ENCODE assay signal across 9 mouse cellular contexts in genomic region chr4:53594204-53594603, GRCm38 (mm10). TPM values are rescaled to one million over a fixed set of nuclear protein-coding genes. Genes with fewer than 3 reads are reported as not detected.
A peak's percentile ranks its signal among the peaks of the same experiment; 100 is the strongest.
DNase-seq lines count a peak whose midpoint lies in the region; ATAC-seq lines count a peak whose summit lies in the region.
"Had no signal": no experiment of that assay in that cellular context is flagged by ENCODE, and none has a peak within 500 bp of the region (broad histone marks: within the 10 kb centered on the region; RNA-seq: fewer than 3 reads in every experiment).

No protein-coding gene starts in this region.

- H3K9ac ChIP-seq in kidney, embryonic 15.5 days, result no peak overlapping the region
- no peak overlapping the region for H3K9ac ChIP-seq in embryonic facial prominence, embryonic 14.5 days (ENCODE audit: low read depth, low read length)
- no peak overlapping the region for H3K9ac ChIP-seq in heart, embryonic 13.5 days

- 22% methylated on average over 4 of the region's 4 CpGs for WGBS in kidney, embryonic 15.5 days
- WGBS in embryonic facial prominence, embryonic 14.5 days, result 25% methylated on average over 4 of the region's 4 CpGs
- WGBS in heart, embryonic 13.5 days, result 21% methylated on average over 4 of the region's 4 CpGs

- no peak overlapping the region for H3K4me3 ChIP-seq in kidney, embryonic 15.5 days (replicated peaks)
- no peak overlapping the region for H3K4me3 ChIP-seq in embryonic facial prominence, embryonic 14.5 days (ENCODE audit: low read depth, low read length)
- H3K4me3 ChIP-seq in heart, embryonic 13.5 days, result no peak overlapping the region
- H3K4me3 ChIP-seq: myocyte had no signal

- ATAC-seq in kidney, embryonic 15.5 days (replicated peaks; ENCODE audit: low FRiP score), result no peak
- no peak for ATAC-seq in embryonic facial prominence, embryonic 14.5 days (ENCODE audit: low read depth)
- ATAC-seq in heart, embryonic 13.5 days (ENCODE audit: extremely low read depth, insufficient number of reproducible peaks, low FRiP score, low TSS enrichment), result no peak

- peaks cover 31% of the 10 kb centered on the region for H3K4me1 ChIP-seq in kidney, embryonic 15.5 days
- no peaks in the 10 kb centered on the region for H3K4me1 ChIP-seq in embryonic facial prominence, embryonic 14.5 days (ENCODE audit: control insufficient read depth, insufficient read depth, low read length)
- H3K4me1 ChIP-seq in heart, embryonic 13.5 days, result peaks cover 21% of the 10 kb centered on the region

- H3K9me3 ChIP-seq in kidney, embryonic 15.5 days (replicated peaks), result no peaks in the 10 kb centered on the region
- no peaks in the 10 kb centered on the region for H3K9me3 ChIP-seq in embryonic facial prominence, embryonic 14.5 days (ENCODE audit: control insufficient read depth, low read length)
- no peaks in the 10 kb centered on the region for H3K9me3 ChIP-seq in heart, embryonic 13.5 days

- no peak overlapping the region for H3K4me2 ChIP-seq in kidney, embryonic 15.5 days
- no peak overlapping the region for H3K4me2 ChIP-seq in embryonic facial prominence, embryonic 14.5 days (ENCODE audit: low read depth, low read length)
- no peak overlapping the region for H3K4me2 ChIP-seq in heart, embryonic 13.5 days

- peak; percentile 56 for DNase-seq in kidney, adult 11 months
- peak; percentile 59 to 71 for DNase-seq in adrenal gland, postnatal 36 days
- DNase-seq in embryonic facial prominence, embryonic 14.5 days (ENCODE audit: low spot score), result peak; percentile 88
- peak; percentile 63 for DNase-seq in layer of hippocampus, adult 9-11 months
- DNase-seq in lung, postnatal 36 days, result peak; percentile 80
- peak; percentile 35 for DNase-seq in right cerebral cortex, postnatal 14 days

- no peaks in the 10 kb centered on the region for H3K27me3 ChIP-seq in kidney, embryonic 15.5 days
- H3K27me3 ChIP-seq in embryonic facial prominence, embryonic 14.5 days (replicated peaks; ENCODE audit: control insufficient read depth, insufficient read depth, low read length), result no peaks in the 10 kb centered on the region
- no peaks in the 10 kb centered on the region for H3K27me3 ChIP-seq in heart, embryonic 13.5 days (replicated peaks)

- H3K27ac ChIP-seq in kidney, embryonic 15.5 days, result no peak overlapping the region
- H3K27ac ChIP-seq in embryonic facial prominence, embryonic 14.5 days (replicated peaks; ENCODE audit: low read depth, low read length), result no peak overlapping the region
- H3K27ac ChIP-seq in heart, embryonic 13.5 days (replicated peaks), result 0 out of 2 replicates have a peak overlapping the region, but pooled peaks have one; percentile 12

- H3K36me3 ChIP-seq in kidney, embryonic 15.5 days, result no peaks in the 10 kb centered on the region
- no peaks in the 10 kb centered on the region for H3K36me3 ChIP-seq in embryonic facial prominence, embryonic 14.5 days (ENCODE audit: control insufficient read depth, insufficient read depth, low read length)
- no peaks in the 10 kb centered on the region for H3K36me3 ChIP-seq in heart, embryonic 13.5 days

RNA-seq across cellular contexts. Expression of gene Fsd1l, which starts 37.1 kb away (rescaled TPM):
- polyA plus RNA-seq in kidney, embryonic 15.5 days (2015; fragmentation: Nextera tagmentation; extraction: Ambion mirVana), result 9.6 and 11.5 TPM in 2 replicates
- 10 to 100 TPM in 1 of 2 experiments, 1 to 10 TPM in 1; 4.9 to 10.9 TPM for total RNA-seq in adrenal gland, postnatal 36 days (2021)
- 9.6 and 11.0 TPM in 2 replicates for polyA plus RNA-seq in embryonic facial prominence, embryonic 14.5 days (2014; fragmentation: Nextera tagmentation; extraction: Ambion mirVana)
- 7.9 and 9.8 TPM in 2 replicates for polyA plus RNA-seq in heart, embryonic 13.5 days (2015; fragmentation: Nextera tagmentation; extraction: Ambion mirVana)

Comparison
In these comparisons a context has a peak if more than half of its experiments do, and no peak if none do; other contexts are left out.
1. DNase-seq: peak in every context shown above with its lines; median percentile 88 in embryonic facial prominence, embryonic 14.5 days; 80 in lung, postnatal 36 days; 65 in adrenal gland, postnatal 36 days; 63 in layer of hippocampus, adult 9-11 months; 56 in kidney, adult 11 months; 35 in right cerebral cortex, postnatal 14 days.